Mouse (Mus musculus) thymus, postnatal 25 days (tissue): ENCODE measurements around the gene Polr2l.

ENCODE experiments used
- DNase-seq: peaks from one replicate; pipeline ENCODE4 v3.0.0; 2022

Gene Polr2l

GRCm38 (mm10) chr7:141484186-141485120, 9.5 kb upstream of the Polr2l start:
- DNase-seq: no peak

GRCm38 (mm10) chr7:141483114-141483653, 8.3 kb upstream of the Polr2l start:
- DNase-seq: no peak

GRCm38 (mm10) chr7:141482531-141483024, 7.6 kb upstream of the Polr2l start:
- no peak for DNase-seq

GRCm38 (mm10) chr7:141481498-141482401, 6.8 kb upstream of the Polr2l start:
- DNase-seq: no peak

- peak; percentile 73 for DNase-seq
These were observed 6.0 kb upstream of the Polr2l start for GRCm38 (mm10) chr7:141480842-141481497.

GRCm38 (mm10) chr7:141478270-141478748, 3.4 kb upstream of the Polr2l start:
- DNase-seq: no peak

GRCm38 (mm10) chr7:141477578-141478269, 2.8 kb upstream of the Polr2l start:
- no peak for DNase-seq

GRCm38 (mm10) chr7:141476981-141477370, 2.0 kb upstream of the Polr2l start:
- no peak for DNase-seq

- DNase-seq: no peak
These were observed 1.5 kb upstream of the Polr2l start for GRCm38 (mm10) chr7:141476226-141476980.

- no peak for DNase-seq
These were observed 850 bp upstream of the Polr2l start for GRCm38 (mm10) chr7:141475805-141476158.

- DNase-seq: no peak
These were observed 772 bp downstream of the Polr2l start for GRCm38 (mm10) chr7:141474160-141474559.

GRCm38 (mm10) chr7:141472763-141473162, 2.2 kb downstream of the Polr2l start:
- no peak for DNase-seq

- no peak for DNase-seq
These were observed 2.7 kb downstream of the Polr2l start for GRCm38 (mm10) chr7:141472226-141472625.

GRCm38 (mm10) chr7:141471236-141471635, 3.7 kb downstream of the Polr2l start:
- no peak for DNase-seq

GRCm38 (mm10) chr7:141470637-141470944, 4.3 kb downstream of the Polr2l start:
- no peak for DNase-seq

- no peak for DNase-seq
These were observed 4.9 kb downstream of the Polr2l start for GRCm38 (mm10) chr7:141469901-141470636.

GRCm38 (mm10) chr7:141469352-141469751, 5.6 kb downstream of the Polr2l start:
- DNase-seq: no peak

- DNase-seq: peak; percentile 54
These were observed 6.3 kb downstream of the Polr2l start for GRCm38 (mm10) chr7:141468522-141469211.

- no peak for DNase-seq
These were observed 6.8 kb downstream of the Polr2l start for GRCm38 (mm10) chr7:141468164-141468521.
